Mouse (Mus musculus) embryo, embryonic 11 days (tissue): Measurements from ENCODE around the gene Ciz1.
A peak's percentile ranks its signal among the peaks of the same experiment; 100 is the strongest.

Experiments used
- DNase-seq: peaks from one replicate; pipeline ENCODE4 v3.0.0-alpha.2; 2015

The Ciz1 gene

GRCm38 (mm10) chr2:32381141-32381774, 29.1 kb downstream of the Ciz1 start:
- peak; percentile 47 for DNase-seq

- peak; percentile 99 for DNase-seq
These were observed 29.7 kb downstream of the Ciz1 start, which contains the start of gene 1110008P14Rik for GRCm38 (mm10) chr2:32381775-32382223. Gene 1110008P14Rik, minus strand, starts transcription at chr2:32381938.

DNA sequence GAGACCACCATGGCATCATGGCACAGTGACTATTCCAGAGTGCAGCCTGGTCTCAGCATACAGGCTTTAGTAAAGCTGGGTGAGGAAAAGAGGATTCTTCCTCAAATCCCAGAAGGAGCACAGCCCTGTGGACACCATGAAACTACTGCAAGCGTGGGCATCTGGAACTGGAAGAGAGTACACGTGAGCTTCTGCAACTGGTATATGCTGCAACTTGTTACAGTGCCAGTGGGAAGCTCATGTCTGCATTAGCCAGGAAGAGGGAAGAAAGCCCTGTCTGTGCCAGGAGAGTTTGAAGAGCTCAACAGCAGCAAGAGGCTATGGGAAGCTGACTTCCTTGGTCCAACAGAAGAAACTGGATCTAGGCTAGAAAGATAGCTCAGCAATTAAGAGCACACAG, 30.6 kb downstream of the Ciz1 start:
- no peak for DNase-seq

DNA sequence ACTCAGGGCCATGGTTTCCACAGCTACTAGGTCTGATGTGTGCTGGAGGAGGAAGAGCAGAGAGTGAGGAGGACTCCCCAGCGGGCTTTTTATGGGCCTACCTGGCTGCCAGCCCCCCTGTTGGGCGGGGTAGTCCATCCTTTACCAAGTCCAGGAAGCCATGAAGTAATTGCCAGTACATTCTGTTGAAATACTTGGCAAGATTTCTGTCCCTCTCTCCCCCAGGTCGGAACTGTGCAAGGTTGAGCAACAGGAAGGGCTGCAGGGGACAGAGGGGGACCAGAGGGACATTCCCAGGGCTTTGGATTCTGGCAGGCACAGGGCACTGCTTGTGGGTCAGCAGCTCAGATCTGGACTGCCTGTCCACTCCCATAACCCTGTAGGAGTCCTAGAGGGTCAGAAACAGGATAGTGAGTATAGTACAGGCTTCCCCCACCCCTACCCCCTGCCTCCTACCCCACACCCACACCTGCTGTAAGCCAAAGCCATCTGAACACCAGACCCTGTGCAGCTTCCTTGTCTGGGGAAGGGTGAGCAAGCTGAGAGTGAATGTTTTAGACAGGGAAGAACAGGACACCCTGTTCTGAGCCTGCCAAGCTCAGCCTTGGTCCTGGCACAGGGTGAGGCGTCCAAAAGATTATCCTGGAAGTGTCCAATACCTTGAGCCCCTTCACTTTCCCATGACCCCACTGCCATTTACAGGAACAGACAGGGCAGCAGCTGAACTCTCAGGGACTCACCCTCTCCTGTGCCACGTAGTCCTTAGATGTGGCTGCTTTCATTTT, 35.8 kb downstream of the Ciz1 start, which contains the start of gene Lcn2:
Gene Lcn2, minus strand, starts transcription at position 547 of the 785 bp plus-strand sequence.
- DNase-seq, result no peak

- no peak for DNase-seq
These were observed 37.0 kb downstream of the Ciz1 start for GRCm38 (mm10) chr2:32389157-32389556.

DNA sequence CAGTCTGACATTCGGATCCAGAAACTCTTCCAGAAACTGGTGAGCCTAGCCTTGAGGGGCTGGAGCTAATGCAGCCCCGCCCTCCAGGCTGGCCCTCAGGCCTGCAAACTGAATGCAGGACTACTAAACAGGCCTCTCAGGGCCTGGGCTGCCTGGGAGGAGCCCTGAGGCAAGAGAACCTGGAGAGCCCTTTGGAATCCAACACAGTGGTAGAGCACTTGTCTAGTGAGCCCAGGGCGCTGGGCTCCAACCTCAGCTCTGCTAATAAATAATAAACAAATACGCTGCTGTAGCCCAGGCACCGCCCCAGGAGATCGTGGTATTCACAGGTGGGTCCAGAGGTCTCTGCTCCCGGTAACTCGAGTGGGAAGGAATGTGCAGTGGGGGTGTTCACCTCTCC, 38.7 kb downstream of the Ciz1 start:
- no peak for DNase-seq

GRCm38 (mm10) chr2:32392063-32392462, 39.9 kb downstream of the Ciz1 start:
- DNase-seq, result no peak

GRCm38 (mm10) chr2:32394973-32395372, 42.8 kb downstream of the Ciz1 start:
- DNase-seq, result peak; percentile 65

GRCm38 (mm10) chr2:32395484-32395945, 43.4 kb downstream of the Ciz1 start, which contains the start of gene Ptges2:
Gene Ptges2, plus strand, starts transcription at chr2:32395896.
- DNase-seq, result peak; percentile 94

DNA sequence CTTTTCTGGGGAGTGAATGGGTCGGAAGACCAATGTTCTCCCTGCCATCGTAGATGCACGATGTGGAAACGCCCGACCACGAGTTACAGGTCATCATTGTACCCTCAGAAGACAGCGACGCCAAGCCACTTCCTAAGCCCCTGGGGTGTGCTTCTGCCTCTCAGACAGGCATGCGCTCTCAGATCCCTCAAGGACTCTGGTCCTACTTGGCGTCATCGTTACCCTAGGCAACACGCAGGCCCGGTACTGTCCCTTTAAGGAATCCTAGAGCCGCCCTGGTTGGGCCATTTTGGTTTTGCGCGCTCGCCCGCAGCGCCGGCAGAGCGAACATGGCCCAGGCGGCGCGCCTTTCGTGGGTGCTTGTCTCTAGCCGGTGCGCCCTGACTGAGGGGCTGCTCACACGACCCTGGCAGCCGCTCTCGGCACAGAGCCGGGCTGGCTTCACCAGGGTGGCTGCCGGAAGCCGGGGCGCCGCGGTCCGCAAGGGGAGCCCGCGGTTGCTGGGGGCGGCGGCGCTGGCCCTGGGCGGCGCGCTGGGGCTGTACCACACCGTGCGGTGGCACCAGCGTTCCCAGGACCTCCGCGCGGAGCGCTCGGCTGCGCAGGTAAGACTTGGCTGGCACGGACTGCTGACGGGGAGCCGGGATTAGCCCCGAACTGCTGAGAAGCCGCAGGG, 44.0 kb downstream of the Ciz1 start:
- DNase-seq, result peak; percentile 95

GRCm38 (mm10) chr2:32396695-32397094, 44.6 kb downstream of the Ciz1 start:
- DNase-seq, result no peak

DNA sequence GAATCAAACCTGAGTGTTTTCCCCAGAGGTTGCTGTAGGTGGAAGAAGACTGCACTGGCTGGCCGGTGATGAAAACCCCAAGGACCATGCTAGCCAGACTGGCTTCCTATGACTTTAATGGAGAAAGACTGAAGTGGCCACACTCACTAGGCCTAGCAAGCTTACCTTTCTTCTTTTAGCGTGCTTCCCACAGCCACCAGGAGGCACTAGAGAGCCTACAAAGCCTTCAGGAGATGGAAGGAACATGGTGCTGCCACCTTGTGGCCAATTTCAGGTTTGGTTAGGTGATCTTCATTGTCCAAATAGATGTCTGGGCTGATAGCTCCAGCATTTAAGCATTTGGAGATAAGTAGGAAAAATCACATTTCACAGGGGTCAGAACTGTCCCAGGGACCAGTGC, 52.5 kb downstream of the Ciz1 start:
- DNase-seq, result peak; percentile 95

DNA sequence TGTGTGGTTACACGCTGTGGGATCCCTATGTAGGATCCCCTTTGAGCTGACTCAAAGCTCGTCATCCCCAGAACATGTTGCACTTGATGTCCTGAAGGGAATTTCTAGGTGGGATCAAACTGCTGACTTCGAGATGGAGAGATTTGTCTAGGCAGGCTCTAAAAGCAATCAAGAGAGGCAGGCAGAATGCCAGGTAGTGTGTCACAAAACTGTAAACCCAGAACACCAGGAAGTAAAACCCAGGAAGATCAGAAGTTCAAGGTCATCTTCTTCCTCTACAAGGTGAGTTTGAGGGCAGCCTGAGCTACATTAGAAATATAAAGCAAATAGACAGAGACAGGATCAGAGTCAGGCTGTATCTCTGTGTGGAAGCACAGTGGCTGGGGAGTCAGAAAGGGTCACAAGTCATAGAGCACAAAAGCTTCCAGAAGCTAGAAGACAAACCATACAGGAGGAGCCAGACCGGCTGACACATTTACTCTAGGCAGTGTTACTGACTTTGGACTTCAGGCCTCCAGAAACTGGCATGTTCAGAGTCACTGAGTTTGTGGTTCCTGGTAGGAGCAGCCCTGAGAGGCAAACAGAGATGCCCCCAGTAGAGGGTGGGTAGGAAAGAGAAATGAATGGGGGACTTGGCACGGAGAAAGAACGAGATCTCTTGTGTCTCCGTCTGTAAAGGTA, 55.2 kb downstream of the Ciz1 start:
- DNase-seq, result no peak

DNA sequence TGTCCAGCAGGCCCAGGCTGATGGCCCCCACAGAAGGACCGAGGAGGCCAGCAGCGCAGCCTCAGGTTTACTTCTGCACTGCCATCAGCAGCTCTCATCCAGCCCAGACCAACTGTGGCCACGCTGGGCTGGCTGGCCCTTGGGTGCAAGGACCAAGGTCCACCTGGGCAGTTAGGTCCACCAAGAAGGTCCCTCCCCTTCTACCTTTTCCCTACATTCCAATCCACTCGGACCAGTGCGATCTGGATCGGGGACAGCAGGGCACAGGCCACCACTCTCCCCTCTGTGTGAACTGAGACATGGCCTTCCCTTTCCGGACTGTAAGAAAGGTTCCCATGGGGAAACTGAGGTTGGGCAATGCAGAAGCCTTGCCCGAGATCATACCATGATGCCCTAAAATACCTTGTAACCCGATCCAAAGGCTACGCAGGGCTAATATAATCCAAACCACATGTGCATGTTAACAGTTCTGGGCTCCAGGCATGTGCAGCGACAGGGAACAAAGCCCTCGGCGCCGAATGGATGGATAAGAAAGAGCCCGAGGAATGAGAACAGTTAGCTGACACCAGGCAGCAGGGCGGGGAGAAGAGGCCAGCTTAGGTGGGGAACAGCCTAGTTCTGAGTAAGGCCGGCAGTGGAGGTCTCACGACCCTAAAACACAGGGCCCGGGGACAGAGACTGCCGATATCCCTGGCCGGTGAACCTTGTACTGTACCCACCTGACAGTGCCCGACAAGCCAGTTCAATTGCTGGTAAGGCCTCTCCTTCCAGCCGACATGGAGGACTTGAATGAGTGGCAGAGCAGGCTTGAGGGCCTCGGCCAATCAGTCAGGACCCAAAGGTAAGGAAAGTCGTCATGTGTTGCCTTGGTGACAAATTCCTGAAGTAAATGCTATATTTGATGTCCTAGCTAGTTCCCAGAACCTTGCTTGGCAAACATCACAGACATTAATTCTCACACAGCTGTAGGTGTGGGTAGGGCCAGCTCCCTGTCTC, 56.6 kb downstream of the Ciz1 start:
- DNase-seq, result peak; percentile 75

DNA sequence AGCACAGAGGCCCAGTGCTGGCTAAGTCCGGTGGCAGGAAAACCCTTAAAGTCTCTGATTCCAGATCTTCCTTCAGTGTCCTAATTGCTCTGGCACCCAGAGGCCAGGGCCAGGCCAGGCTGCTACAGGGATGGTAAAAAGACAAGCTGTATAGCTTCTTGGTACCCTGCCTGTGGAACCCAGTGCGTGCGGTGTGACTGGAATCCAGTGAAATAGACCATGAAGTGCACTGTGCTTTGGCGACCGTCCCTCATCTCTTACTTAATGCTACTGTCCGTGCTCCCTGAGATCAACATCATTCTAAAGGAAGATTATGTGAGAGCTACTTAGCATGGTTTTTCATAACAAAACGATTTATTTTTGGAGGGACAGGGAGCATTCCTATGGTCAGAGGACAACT, 59.3 kb downstream of the Ciz1 start:
- DNase-seq, result no peak

DNA sequence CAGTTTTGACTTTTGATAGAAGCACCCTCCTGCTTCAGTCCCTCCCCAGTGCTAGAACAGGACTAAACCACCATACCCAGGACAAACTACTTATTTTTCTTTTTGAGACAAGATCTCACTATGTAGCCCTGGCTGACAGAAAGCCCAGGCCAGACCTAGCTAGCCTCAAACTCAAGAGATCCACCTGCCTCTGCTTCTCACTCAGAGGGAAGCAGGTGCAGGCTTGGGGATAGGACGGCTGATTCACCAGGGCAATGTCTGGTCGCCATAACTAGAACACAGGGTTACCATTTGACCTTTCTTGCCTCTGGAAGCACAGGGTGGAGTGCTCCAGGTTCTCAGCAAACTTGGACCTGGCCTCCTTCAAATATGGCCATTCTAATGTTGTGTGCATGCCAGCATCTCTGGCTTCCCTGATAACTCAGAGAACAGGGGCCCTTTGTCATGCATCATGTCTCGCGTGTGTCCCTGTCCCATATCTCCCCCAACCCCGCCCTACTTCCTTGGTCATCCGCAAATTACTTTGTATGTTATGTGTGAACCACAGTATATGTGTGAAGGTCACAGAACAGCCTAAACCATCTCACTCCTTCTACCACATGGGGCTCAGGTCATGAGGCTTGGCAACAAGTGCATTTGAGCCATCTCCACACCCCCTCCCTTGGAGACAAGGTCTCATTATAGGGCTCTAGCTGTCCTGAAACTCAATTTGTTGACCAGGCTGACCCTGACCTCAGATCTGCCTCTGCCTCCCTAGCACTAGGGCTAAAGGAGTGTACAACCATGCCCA, 60.8 kb downstream of the Ciz1 start:
- no peak for DNase-seq

DNA sequence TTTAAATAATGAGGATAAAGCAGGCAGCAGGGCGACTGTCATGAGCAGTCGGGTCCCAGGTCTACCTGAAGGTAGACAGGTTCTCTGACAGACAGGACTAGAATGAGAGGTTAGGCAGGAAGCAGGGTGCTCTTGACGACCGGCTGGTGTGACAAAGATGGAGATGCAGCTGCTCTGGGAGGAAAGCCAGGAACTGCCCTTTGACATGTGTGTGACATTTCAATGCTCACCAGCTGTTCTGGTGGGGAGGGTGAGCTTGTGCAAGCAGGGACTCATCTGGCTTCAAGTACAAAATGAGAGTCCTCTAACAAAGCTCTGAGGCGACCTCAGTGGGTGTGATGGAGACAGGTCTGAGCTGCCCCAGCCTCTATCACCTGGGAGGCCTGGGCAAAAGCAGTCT, 61.8 kb downstream of the Ciz1 start:
- no peak for DNase-seq

DNA sequence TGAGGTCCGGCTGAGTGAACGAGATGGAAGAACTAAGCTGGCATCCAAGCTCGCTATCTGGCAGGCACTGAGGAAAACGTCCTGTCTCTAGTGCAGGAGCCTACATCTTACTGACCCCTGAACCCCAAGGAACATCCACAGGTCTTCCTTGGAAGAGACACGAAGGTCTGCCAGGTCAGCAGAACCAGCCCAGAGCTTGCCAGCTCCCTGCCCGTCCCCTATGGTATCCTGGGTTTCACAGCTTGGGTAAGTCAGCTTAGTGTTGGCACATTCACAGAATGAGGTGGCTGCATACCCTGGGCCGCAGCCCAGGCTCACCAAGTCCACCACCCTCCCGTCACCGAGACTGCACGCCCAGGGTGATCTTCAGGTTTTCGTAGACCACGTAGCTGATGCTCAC, 63.7 kb downstream of the Ciz1 start:
- no peak for DNase-seq

- no peak for DNase-seq
These were observed 64.4 kb downstream of the Ciz1 start for GRCm38 (mm10) chr2:32416556-32416955.

DNA sequence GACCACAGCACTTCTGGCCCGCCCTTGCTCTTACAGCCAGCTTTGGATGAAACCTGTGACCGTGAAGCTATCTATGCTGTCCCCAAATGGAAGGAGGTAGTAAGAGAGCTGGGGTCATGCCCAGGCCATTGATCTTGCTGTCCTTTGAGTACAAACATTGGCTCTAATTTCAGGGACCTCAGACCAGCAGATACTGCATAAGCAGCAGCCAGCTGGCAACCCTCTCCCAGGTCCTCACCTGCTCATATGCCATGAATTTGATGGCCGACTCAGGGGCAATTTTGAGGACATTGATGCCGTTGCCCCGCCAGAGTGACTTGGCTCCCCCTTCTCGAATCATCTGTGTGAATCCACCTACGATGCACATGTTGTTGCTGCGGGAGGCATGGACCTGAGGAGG, 65.4 kb downstream of the Ciz1 start:
- DNase-seq, result no peak
